Mouse (Mus musculus) cortical plate, adult 2 months (tissue): ENCODE measurements at regions not wholly inside any gene's neighbourhood (a gene's known extent, or its start where the extent isn't known, plus 50 kb on each side); places are given as distances from the start of the nearest gene placed in this dataset.

Experiments used
- H3K27ac ChIP-seq: fragments of 200-500 bp; 2 replicates; pipeline ENCODE4 v1.5.1; 2012; ENCODE audit warnings: low read length, control low read depth, inconsistent platforms; ENCODE audit not compliant: insufficient read depth
- H3K4me1 ChIP-seq: fragments of 200-500 bp; 2 replicates; pipeline ENCODE4 v1.6.1; 2011; ENCODE audit warnings: low read length; ENCODE audit not compliant: control insufficient read depth, insufficient read depth
- H3K4me3 ChIP-seq: fragments of 200-500 bp; 2 replicates; pipeline ENCODE4 v1.5.1; 2011; ENCODE audit warnings: mild to moderate bottlenecking, low read length, control low read depth; ENCODE audit not compliant: insufficient read depth
- CTCF ChIP-seq: fragments of 200-500 bp; IDR thresholded peaks from 2 replicates; pipeline ENCODE4 v1.5.1; 2011; ENCODE audit warnings: mild to moderate bottlenecking, control low read depth, low read length; ENCODE audit not compliant: insufficient read depth; ENCODE audit errors: extremely low read depth
- POLR2A ChIP-seq: fragments of 200-500 bp; IDR thresholded peaks from 2 replicates; pipeline ENCODE4 v1.6.1; 2011; ENCODE audit warnings: mild to moderate bottlenecking, low read length, control low read depth; ENCODE audit not compliant: insufficient read depth; ENCODE audit errors: extremely low read depth

DNA sequence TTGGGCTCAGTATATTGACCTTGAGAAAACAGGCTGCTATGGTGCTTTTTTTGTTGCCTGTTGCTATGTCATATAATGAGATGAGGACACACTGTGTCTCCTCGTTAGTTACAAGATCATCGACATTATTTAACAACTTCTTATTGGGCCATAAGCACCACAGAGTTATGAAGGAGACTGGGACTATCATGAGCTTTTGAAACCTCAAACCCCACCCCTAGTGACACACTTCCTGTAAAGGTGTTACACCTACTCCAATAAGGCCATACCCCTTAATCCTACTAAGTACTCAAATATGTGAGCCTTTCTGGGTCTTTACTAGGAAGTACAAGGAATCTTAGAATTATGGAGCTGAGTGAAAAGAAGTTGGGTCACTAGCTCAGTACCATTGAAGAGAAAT is 875.3 kb downstream of the Car8 start:
- Histone ChIP-seq H3K4me3 (no peak overlapping the region), H3K27ac (no peak overlapping the region), H3K4me1 (no peaks in the 10 kb centered on the region)
- TF ChIP-seq CTCF (no peak), POLR2A (no peak)

DNA sequence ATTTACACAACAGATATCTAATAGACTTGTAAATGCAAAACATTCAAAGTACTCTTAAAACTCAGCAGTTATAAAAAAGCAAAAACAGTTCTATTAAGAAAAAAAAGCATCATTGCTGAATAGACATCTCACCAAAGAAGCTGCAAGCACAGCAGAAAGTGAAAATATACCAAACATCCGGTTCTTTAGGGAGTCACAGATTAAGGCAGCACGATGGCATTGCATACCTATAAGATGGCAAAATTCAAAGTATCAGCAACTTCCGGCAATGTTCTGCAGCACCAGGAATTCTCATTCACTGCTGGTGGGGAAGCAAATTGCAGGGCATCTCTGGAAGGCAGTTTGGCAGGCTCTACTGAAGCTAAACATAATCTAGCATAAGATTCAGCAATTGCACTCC is 882.6 kb downstream of the Car8 start:
- no peak overlapping the region for H3K27ac ChIP-seq
- H3K4me3 ChIP-seq = no peak overlapping the region
- H3K4me1 ChIP-seq = no peaks in the 10 kb centered on the region
- TF ChIP-seq POLR2A (no peak), CTCF (no peak)

DNA sequence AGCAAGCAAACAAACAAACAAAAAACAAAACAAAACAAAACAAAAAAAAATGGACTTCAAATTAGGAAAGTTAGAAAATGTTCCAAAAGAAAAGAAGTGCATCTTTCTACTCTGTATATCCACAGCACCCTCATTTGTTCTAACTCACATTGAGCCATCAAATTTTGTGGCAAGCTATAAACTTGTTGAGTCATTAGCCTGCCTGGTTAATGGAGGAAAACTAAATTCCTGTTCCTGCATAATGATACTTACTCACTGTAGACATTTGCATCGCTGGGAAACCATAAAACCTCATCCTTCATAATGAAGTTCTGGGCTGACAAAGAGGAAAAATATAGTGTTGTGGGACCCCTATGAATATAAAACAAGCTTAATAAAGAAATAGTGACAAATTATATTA is 891.5 kb downstream of the Car8 start:
- no peak overlapping the region for H3K27ac ChIP-seq
- no peak overlapping the region for H3K4me3 ChIP-seq
- H3K4me1 ChIP-seq = no peaks in the 10 kb centered on the region
- TF ChIP-seq CTCF = no peak
- TF ChIP-seq POLR2A = no peak

DNA sequence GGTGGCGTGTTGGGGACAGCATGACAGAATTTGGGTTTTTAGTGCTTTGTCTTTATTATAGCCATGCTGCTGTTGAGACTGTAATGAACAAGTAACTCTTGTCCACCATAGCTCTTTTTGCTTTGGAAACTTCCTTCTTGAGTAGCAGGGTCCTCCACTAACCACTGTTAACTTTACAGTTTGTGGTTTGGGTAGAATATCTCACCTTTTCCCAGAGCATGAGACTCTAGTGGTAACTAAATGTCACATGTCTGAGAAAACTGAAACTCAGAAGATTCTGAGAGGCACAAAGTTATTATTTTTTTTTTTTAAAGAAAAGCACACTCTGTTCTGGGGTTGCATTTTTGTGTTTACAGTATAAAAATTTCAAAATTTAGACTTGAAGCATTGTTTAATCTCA is 897.7 kb downstream of the Car8 start:
- no peak overlapping the region for H3K27ac ChIP-seq
- no peak overlapping the region for H3K4me3 ChIP-seq
- no peaks in the 10 kb centered on the region for H3K4me1 ChIP-seq
- TF ChIP-seq CTCF = no peak
- TF ChIP-seq POLR2A = no peak

DNA sequence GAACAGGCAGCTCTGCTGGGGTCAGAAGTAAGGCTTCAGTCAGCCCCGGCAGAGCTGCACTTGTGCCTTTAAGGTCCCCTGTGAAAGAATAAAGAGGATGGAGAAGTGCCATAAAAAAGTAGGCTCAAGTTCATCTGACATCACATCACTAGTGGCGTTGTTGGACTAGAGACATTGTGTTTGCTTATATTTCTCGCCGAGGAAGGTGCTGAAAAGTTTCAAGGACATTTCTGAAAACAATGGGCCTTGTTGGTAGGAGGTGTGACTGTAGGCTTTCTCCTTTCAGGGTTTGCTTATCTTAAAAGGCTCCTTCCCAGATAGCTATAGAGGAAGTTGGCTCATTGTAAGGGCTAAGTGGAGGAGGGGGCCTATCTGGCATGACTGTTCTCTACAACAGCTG is 924.6 kb downstream of the Car8 start:
- Histone ChIP-seq H3K4me3 (no peak overlapping the region), H3K27ac (no peak overlapping the region), H3K4me1 (no peaks in the 10 kb centered on the region)
- no peak for TF ChIP-seq CTCF
- TF ChIP-seq POLR2A = no peak

DNA sequence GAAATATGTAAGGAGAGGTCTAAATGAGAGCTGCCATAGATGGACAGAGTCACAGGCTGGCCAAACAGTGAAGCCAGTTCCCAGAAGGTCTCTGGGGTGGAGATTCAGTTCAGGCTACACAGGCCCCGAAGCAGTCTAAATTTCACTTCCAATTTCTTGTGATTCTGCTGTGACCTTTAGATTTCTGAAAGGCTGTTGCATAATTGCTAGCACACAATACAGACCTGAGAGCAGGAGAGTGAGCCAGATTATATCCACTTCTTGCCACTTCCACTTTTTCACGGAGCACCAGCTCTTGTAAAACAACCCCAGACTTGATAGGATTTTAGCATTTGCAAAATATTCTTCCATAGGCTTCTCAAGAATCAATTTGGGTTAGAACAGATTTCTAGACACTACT is 925.6 kb downstream of the Car8 start:
- TF ChIP-seq POLR2A = no peak
- Histone ChIP-seq H3K4me3 (no peak overlapping the region), H3K27ac (no peak overlapping the region), H3K4me1 (no peaks in the 10 kb centered on the region)

DNA sequence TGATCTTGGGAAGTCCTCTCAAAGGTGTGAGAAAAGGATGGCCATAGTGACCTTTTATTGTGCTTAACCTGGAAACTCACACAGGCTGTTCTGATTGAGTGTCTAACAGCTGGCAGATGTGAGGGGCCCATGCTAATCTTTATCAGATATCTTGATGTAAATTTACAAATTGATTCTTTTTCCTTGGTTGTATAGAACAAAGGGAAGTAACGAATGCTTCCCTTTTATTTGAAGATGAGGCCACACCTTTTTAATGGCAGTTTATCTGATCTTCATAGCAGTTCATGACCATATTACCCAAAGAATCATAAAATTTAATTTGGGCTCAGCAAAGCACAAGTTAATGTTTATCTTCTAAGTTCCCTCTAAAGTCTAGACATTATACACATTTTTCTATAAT is 926.7 kb downstream of the Car8 start:
- Histone ChIP-seq H3K27ac (no peak overlapping the region), H3K4me3 (no peak overlapping the region), H3K4me1 (no peaks in the 10 kb centered on the region)
- TF ChIP-seq POLR2A (no peak), CTCF (no peak)

DNA sequence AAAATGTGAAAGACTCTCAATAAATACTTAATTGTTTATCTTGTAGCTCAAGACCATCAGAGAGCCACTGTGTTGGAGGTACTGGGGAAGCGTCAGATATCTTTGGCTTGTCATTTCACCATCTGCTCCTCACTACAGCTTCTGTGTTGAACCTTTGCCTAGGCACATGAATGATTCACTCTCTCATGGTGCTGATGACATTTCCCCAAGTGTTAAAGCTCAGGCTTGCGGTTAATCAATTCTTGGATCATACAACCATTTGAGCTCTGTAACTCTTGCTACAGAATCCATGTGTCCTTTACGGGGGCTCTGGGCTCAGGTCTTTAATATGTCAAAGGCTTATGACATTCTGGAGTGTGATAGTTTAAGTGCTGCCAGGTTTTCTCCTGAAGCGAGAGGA is 969.8 kb downstream of the Car8 start:
- no peaks in the 10 kb centered on the region for H3K4me1 ChIP-seq
- no peak overlapping the region for H3K27ac ChIP-seq
- TF ChIP-seq POLR2A (no peak), CTCF (no peak)
- no peak overlapping the region for H3K4me3 ChIP-seq

DNA sequence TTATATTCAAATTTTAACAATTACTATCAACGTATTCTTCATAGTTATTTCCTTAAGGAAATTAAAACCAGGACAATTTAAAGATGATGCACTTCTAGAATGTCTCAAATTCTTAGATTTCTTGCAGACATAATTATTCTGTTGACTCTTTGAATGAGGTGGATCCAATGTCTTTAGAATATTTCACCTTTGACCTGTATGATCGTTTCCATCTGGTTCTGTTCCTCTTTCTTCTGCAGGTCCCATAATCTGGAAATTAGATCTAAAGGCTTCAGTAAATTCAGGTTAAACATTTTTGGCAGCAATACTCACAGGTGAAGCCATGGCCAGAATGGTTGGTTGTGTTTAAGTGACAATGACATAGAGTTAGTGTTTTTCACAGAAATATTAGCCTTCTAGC is 982.4 kb downstream of the Car8 start:
- no peak overlapping the region for H3K27ac ChIP-seq
- peaks cover 3% of the 10 kb centered on the region; the same call in 1 of the 2 replicates for H3K4me1 ChIP-seq
- TF ChIP-seq POLR2A (no peak), CTCF (no peak)
- no peak overlapping the region for H3K4me3 ChIP-seq

DNA sequence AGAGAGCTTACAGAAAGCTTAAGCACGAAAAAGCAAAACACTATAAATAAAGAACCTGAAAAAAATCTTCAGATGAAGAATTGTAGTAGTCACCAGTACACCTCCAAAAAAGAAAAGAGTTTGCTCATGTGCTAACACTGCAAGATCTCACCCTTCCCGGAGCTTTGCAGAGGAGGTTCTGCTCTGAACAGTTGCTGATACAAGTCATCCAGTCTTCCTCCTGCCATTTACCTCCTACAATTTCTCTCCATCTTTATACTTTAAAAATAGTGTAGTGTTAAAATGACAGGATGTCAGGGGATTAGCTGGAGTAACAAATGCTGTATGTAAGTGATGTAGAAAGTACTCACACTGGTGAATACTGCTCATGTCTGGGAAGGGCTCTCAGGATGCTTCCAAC is 985.2 kb downstream of the Car8 start:
- no peak overlapping the region for H3K4me3 ChIP-seq
- no peak for TF ChIP-seq POLR2A
- no peak for TF ChIP-seq CTCF
- peaks cover 3% of the 10 kb centered on the region; the same call in 1 of the 2 replicates for H3K4me1 ChIP-seq
- H3K27ac ChIP-seq = no peak overlapping the region

DNA sequence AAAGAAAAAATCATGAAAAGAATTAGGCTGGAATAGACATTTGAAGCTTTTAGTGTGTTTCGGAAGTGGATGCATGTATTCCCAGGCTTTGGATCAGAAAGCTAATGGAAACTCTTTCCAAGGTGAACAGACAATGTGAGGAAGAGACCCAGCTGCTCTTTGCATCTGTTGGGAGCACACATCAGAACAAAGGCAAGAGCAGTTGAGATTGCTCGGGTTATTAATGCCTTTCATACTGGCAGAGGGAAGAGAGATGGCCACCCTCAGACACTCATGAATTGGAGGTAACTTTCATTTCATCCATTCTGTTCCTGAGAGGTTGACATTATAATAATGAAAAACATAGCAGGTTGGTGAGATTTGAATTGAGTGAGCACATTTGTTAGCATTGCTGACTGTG is 987.2 kb downstream of the Car8 start:
- Histone ChIP-seq H3K27ac (no peak overlapping the region), H3K4me1 (peaks cover 3% of the 10 kb centered on the region; the same call in 1 of the 2 replicates), H3K4me3 (no peak overlapping the region)
- no peak for TF ChIP-seq CTCF
- TF ChIP-seq POLR2A = no peak
